Mouse (Mus musculus) hindbrain, embryonic 13.5 days (tissue): ENCODE results near the gene Tmem212. TPM values are rescaled to one million over a fixed set of nuclear protein-coding genes. Genes with fewer than 3 reads are reported as not detected.
A peak's percentile ranks its signal among the peaks of the same experiment; 100 is the strongest.

Experiments
- ATAC-seq: fragments of 200-750 bp; cut with Nextera tagmentation; 2 replicates; pipeline ENCODE4 v1.8.0; 2017; ENCODE audit warnings: moderate TSS enrichment; ENCODE audit not compliant: low FRiP score
- H3K27ac ChIP-seq: fragments of 300-500 bp; sonication (generic); 2 replicates; pipeline ENCODE4 v1.5.1; 2015; ENCODE audit warnings: inconsistent platforms, mild to moderate bottlenecking, moderate library complexity
- H3K27me3 ChIP-seq: fragments of 300-500 bp; sonication (generic); 2 replicates; pipeline ENCODE4 v1.6.1; 2015; ENCODE audit warnings: mild to moderate bottlenecking, inconsistent platforms
- H3K36me3 ChIP-seq: fragments of 300-500 bp; sonication (generic); 2 replicates; pipeline ENCODE4 v1.6.1; 2015; ENCODE audit warnings: mild to moderate bottlenecking, inconsistent platforms
- H3K4me1 ChIP-seq: fragments of 300-500 bp; sonication (generic); replicated peaks from 2 replicates; pipeline ENCODE4 v1.6.1; 2015; ENCODE audit warnings: inconsistent platforms
- H3K4me2 ChIP-seq: fragments of 300-500 bp; sonication (generic); 2 replicates; pipeline ENCODE4 v1.6.1; 2015; ENCODE audit warnings: inconsistent platforms, mild to moderate bottlenecking, moderate library complexity
- H3K4me3 ChIP-seq: fragments of 300-500 bp; sonication (generic); 2 replicates; pipeline ENCODE4 v1.5.1; 2015; ENCODE audit warnings: mild to moderate bottlenecking, inconsistent platforms
- H3K9ac ChIP-seq: fragments of 300-500 bp; sonication (generic); 2 replicates; pipeline ENCODE4 v1.6.1; 2015; ENCODE audit warnings: mild to moderate bottlenecking, inconsistent platforms
- H3K9me3 ChIP-seq: fragments of 300-500 bp; sonication (generic); 2 replicates; pipeline ENCODE4 v1.6.1; 2016; ENCODE audit warnings: inconsistent platforms
- WGBS: fragments of 180-500 bp; shearing (Covaris S2); methylation state at CpG from one replicate; pipeline ENCODE4 v1.1.7; 2015; 5-methylcytosine and 5-hydroxymethylcytosine counted together
- polyA plus RNA-seq: library from polyadenylated mRNA; unstranded; fragments of >200 nt; fragmentation: Nextera tagmentation; extraction: Ambion mirVana; gene quantifications from 2 replicates; pipeline ENCODE4 v1.2.1, GENCODE M21; 2015

The Tmem212 gene
- polyA plus RNA-seq, 1 experiment from 2014 or later: not detected

DNA sequence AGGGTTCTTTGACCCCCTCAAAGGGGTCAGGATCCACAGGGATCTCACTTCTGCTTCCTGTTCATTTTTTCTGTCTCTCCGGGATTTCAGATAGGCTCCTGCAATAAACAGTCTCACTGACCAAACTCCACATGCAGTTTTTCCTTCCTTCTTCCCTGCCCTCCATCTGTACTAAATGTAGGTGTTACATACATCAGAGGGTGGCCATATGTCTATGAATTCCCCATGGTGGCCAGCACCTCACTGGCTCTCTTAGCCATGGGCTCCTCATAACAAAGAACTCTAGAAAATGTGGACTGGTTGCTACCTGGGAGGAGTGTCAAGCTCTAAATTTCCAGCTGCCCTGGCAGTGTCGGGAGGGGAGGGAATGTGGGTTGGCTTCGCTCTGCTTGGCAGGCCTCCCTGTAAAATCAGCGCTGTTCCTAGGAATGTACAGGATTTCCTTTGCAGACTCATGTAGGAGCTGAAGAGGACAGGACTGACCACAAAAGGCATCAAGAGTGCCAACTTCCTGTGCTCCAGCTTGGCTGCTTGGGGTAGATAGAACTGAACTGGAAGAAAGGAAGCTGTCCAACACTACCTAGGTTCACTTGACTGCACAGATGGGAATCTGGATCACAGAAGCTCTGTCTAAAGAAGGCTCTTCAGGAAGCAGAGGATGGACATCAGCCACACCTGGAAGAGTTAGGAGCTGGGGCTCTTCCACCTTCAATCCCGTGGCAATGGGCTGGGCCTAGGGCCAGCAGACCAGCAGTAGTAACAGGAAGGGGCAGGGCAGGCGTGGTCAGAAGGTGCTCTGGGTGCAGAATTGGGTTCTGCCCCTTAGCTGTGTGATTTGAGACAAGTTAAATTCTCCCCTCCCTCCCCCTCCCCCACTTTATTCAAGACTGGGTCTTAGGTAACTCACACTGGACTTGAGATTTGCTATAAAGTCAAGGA, 14.0 kb downstream of the Tmem212 start:
- Histone ChIP-seq H3K4me3 (no peak overlapping the region), H3K27me3 (no peaks in the 10 kb centered on the region), H3K9ac (no peak overlapping the region), H3K36me3 (no peaks in the 10 kb centered on the region), H3K9me3 (no peaks in the 10 kb centered on the region), H3K4me1 (0 out of 2 replicates have a peak, but pooled peaks cover 5% of the 10 kb centered on the region), H3K27ac (no peak overlapping the region), H3K4me2 (no peak overlapping the region)
- WGBS: 88% methylated on average over 6 of the region's 6 CpGs
- no peak for ATAC-seq

DNA sequence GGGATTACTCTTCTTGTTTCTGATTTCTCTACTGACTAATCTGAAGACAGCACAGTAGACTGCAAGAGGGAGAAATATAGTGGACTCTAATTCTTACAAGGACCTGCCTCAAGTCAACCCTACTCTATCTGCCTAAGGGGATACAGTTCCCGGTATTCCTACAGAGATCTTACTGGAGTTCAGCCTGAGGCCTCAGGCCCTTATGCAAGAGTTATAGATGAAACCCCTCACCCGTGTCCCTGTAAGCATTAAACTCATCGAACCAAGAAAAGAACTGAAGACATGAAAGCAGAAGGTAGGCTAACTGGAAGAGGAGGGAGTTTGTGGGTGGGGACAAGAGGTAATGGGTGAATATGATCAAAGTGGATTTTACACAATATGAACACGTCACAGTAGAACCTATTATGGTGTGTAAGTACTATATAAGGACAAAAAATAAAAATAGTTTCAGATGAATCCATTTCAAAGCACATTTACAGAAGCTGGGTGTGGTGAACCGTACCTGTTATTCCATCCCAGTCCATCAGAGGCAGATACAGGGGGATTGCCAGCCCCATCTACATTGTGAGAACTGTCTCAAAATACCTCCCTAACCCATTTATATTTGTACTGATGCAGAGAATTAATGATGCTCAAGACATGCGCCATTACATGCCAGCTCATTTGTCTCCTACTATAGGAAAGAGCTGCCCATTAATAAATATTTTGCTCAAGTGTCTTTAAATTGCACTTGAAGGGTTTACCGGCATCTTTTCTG, 17.1 kb downstream of the Tmem212 start:
- Histone ChIP-seq H3K4me3 (no peak overlapping the region), H3K4me2 (no peak overlapping the region), H3K9ac (no peak overlapping the region), H3K4me1 (0 out of 2 replicates have a peak, but pooled peaks cover 5% of the 10 kb centered on the region), H3K27me3 (no peaks in the 10 kb centered on the region), H3K36me3 (no peaks in the 10 kb centered on the region), H3K27ac (no peak overlapping the region), H3K9me3 (no peaks in the 10 kb centered on the region)
- 86% methylated on average over 7 of the region's 7 CpGs for WGBS
- ATAC-seq: no peak

GRCm38 (mm10) chr3:27873268-27874073, 22.7 kb downstream of the Tmem212 start:
- 0 out of 2 replicates have a peak, but pooled peaks have one; percentile 57 for ATAC-seq
- no peak overlapping the region for H3K9ac ChIP-seq
- no peaks in the 10 kb centered on the region for H3K27me3 ChIP-seq
- 58% methylated on average over 9 of the region's 9 CpGs for WGBS
- no peaks in the 10 kb centered on the region for H3K9me3 ChIP-seq
- no peaks in the 10 kb centered on the region; the same call in 1 of the 2 replicates for H3K4me1 ChIP-seq
- H3K4me2 ChIP-seq: no peak overlapping the region
- H3K4me3 ChIP-seq: no peak overlapping the region
- no peaks in the 10 kb centered on the region for H3K36me3 ChIP-seq
- no peak overlapping the region for H3K27ac ChIP-seq

DNA sequence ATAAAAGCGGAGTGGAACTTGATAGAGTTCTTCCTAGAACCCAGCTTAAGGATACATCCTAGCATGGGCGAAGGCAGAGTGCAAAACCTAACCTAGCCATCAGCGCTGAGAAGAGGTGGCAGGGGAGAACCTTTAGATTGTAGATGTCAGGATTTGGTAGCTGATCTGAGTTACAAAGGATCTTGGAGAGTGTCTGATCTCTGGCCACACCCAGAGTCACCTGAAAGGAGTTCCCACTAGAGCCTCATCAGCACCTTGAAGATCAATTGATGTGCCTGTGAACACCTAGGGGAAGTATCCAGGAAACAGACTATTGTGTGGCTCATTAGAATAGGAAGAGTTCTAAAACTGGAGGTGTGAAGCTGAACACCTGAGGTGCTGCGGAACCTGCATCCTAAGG, 23.7 kb downstream of the Tmem212 start:
- no peak for ATAC-seq
- 89% methylated on average over 4 of the region's 4 CpGs for WGBS
- Histone ChIP-seq H3K9ac (no peak overlapping the region), H3K9me3 (no peaks in the 10 kb centered on the region), H3K4me2 (no peak overlapping the region), H3K36me3 (no peaks in the 10 kb centered on the region), H3K27ac (no peak overlapping the region), H3K4me3 (no peak overlapping the region), H3K4me1 (no peaks in the 10 kb centered on the region; the same call in 1 of the 2 replicates), H3K27me3 (no peaks in the 10 kb centered on the region)

DNA sequence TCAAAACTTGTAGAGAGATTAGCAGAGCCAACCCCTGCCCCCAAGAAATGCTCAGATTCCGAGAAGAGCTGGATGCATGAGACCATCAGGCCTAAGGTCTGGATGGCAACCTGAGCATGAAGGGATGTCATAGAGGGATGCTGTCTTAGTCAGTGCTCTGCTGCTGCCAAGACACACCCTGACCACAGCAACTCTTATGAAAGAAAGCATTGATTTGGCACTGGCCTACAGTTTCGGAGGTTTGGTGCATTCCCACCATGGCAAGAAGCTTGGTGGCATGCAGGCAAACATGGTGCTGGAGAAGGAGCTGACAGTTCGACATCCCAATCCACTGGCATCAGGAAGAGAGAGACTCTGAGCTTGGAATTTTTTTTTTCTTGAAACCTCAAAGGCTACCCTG, 24.3 kb downstream of the Tmem212 start:
- no peaks in the 10 kb centered on the region for H3K9me3 ChIP-seq

GRCm38 (mm10) chr3:27871371-27871770, 24.8 kb downstream of the Tmem212 start:
- H3K4me3 ChIP-seq: no peak overlapping the region
- H3K27me3 ChIP-seq: no peaks in the 10 kb centered on the region
- no peak overlapping the region for H3K9ac ChIP-seq
- H3K27ac ChIP-seq: no peak overlapping the region
- ATAC-seq: no peak
- WGBS: 92% methylated on average over 4 of the region's 4 CpGs
- H3K9me3 ChIP-seq: no peaks in the 10 kb centered on the region
- no peaks in the 10 kb centered on the region for H3K36me3 ChIP-seq
- H3K4me1 ChIP-seq: no peaks in the 10 kb centered on the region; the same call in 1 of the 2 replicates
- H3K4me2 ChIP-seq: no peak overlapping the region

More for the DNA sequence above, 24.3 kb downstream of the Tmem212 start:
- Histone ChIP-seq H3K9ac (no peak overlapping the region), H3K27me3 (no peaks in the 10 kb centered on the region), H3K4me3 (no peak overlapping the region), H3K4me2 (no peak overlapping the region), H3K36me3 (no peaks in the 10 kb centered on the region), H3K27ac (no peak overlapping the region), H3K4me1 (no peaks in the 10 kb centered on the region; the same call in 1 of the 2 replicates)
- 93% methylated on average over 3 of the region's 3 CpGs for WGBS
- ATAC-seq: no peak

DNA sequence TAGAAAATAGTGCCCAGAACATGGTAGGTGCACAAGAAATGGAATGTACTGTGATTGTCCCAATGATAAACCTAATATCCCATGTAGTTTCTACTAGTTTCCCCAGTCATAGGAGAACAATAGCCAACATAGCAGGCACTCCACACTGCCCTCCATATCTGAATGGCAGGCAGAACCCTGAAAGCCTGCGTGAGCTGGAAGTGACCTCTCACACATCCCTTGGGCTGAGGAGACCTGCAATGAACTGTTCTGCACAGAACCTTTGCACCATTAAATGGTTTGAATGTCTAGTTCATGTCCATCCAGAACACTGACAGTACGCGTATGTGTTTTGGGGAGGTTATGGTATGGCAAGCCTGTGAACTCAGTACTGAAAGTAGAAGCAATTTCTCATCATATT, 27.5 kb downstream of the Tmem212 start:
- Histone ChIP-seq H3K4me3 (no peak overlapping the region), H3K4me1 (peaks cover 6% of the 10 kb centered on the region), H3K4me2 (no peak overlapping the region), H3K9ac (no peak overlapping the region), H3K27me3 (no peaks in the 10 kb centered on the region), H3K9me3 (no peaks in the 10 kb centered on the region), H3K27ac (no peak overlapping the region), H3K36me3 (no peaks in the 10 kb centered on the region)
- 95% methylated on average over 3 of the region's 3 CpGs for WGBS
- no peak for ATAC-seq

- Histone ChIP-seq H3K9ac (no peak overlapping the region), H3K9me3 (no peaks in the 10 kb centered on the region), H3K4me3 (no peak overlapping the region), H3K27ac (no peak overlapping the region), H3K27me3 (no peaks in the 10 kb centered on the region), H3K36me3 (no peaks in the 10 kb centered on the region), H3K4me1 (peaks cover 15% of the 10 kb centered on the region), H3K4me2 (no peak overlapping the region)
- 69% methylated on average over 3 of the region's 3 CpGs for WGBS
- no peak for ATAC-seq
These were observed 28.4 kb downstream of the Tmem212 start for GRCm38 (mm10) chr3:27867731-27868130.

- WGBS: 11% methylated on average over 16 of the region's 16 CpGs
- Histone ChIP-seq H3K4me2 (peak overlapping the region; percentile 53), H3K9ac (peak overlapping the region; percentile 31), H3K27me3 (no peaks in the 10 kb centered on the region), H3K36me3 (no peaks in the 10 kb centered on the region), H3K9me3 (no peaks in the 10 kb centered on the region), H3K4me1 (peaks cover 35% of the 10 kb centered on the region), H3K27ac (peak overlapping the region; percentile 73), H3K4me3 (peak overlapping the region; percentile 30)
- peak; percentile 88 for ATAC-seq
These were observed 33.1 kb downstream of the Tmem212 start for GRCm38 (mm10) chr3:27862821-27863740.

- H3K27me3 ChIP-seq: no peaks in the 10 kb centered on the region
- no peak overlapping the region for H3K27ac ChIP-seq
- no peaks in the 10 kb centered on the region for H3K36me3 ChIP-seq
- 67% methylated on average over 6 of the region's 6 CpGs for WGBS
- no peak overlapping the region for H3K9ac ChIP-seq
- peaks cover 35% of the 10 kb centered on the region for H3K4me1 ChIP-seq
- no peak overlapping the region for H3K4me3 ChIP-seq
- ATAC-seq: no peak
- H3K4me2 ChIP-seq: no peak overlapping the region
- no peaks in the 10 kb centered on the region for H3K9me3 ChIP-seq
These were observed 34.6 kb downstream of the Tmem212 start for GRCm38 (mm10) chr3:27861601-27862000.

DNA sequence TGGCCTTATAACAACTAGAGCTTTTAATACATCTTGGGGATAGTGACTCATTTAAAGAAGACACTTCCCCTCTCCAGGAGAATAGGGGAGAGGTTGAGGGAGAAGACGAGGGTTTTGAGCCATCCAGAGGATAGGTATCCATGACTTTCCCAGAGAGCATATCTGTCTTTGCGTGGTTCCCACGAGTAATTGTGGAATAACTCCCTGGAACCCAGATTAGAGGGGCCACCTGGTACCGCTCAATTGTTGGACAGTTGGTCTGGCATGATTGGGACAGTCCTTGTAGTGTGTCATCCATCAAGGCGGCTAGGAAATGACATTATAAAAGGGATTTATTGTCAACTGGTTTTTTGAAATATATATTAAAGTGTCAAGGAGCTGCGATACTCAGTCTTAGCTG, 35.1 kb downstream of the Tmem212 start:
- WGBS: 83% methylated on average over 6 of the region's 6 CpGs
- no peak for ATAC-seq
- H3K9me3 ChIP-seq: no peaks in the 10 kb centered on the region

More for the DNA sequence above, 35.1 kb downstream of the Tmem212 start:
- Histone ChIP-seq H3K27ac (no peak overlapping the region), H3K4me1 (peaks cover 35% of the 10 kb centered on the region), H3K4me2 (no peak overlapping the region), H3K9ac (no peak overlapping the region), H3K36me3 (no peaks in the 10 kb centered on the region), H3K27me3 (no peaks in the 10 kb centered on the region), H3K4me3 (no peak overlapping the region)
